Mouse (Mus musculus) heart, postnatal 0 days (tissue): Measurements from ENCODE around the gene Heca. TPM values are rescaled to one million over a fixed set of nuclear protein-coding genes. Genes with fewer than 3 reads are reported as not detected.

Experiments used
- ATAC-seq: fragments of 200-750 bp; cut with Nextera tagmentation; 2 replicates; pipeline ENCODE4 v1.8.0; 2017; ENCODE audit warnings: low read depth, moderate number of reproducible peaks, moderate library complexity; ENCODE audit not compliant: insufficient read depth
- DNase-seq: peaks from one replicate; pipeline ENCODE4 v3.0.0-alpha.2; 2016; ENCODE audit warnings: low spot score
- H3K27ac ChIP-seq: fragments of 300-500 bp; sonication (generic); 2 replicates; pipeline ENCODE4 v1.5.1; 2014; ENCODE audit warnings: low read depth, mild to moderate bottlenecking
- H3K27me3 ChIP-seq: fragments of 300-500 bp; sonication (generic); 2 replicates; pipeline ENCODE4 v1.6.1; 2014; ENCODE audit warnings: low read length, mixed read lengths; ENCODE audit not compliant: control insufficient read depth, insufficient read depth
- H3K36me3 ChIP-seq: fragments of 300-500 bp; sonication (generic); replicated peaks from 2 replicates; pipeline ENCODE4 v1.6.1; 2014; ENCODE audit warnings: low read length, mixed read lengths; ENCODE audit not compliant: control insufficient read depth, insufficient read depth
- H3K4me1 ChIP-seq: fragments of 300-500 bp; sonication (generic); 2 replicates; pipeline ENCODE4 v1.6.1; 2014; ENCODE audit warnings: antibody characterized with exemption; ENCODE audit not compliant: control insufficient read depth, insufficient read depth
- H3K4me2 ChIP-seq: fragments of 300-500 bp; sonication (generic); 2 replicates; pipeline ENCODE4 v1.6.1; 2014; ENCODE audit warnings: low read depth, mild to moderate bottlenecking, low read length, moderate library complexity
- H3K4me3 ChIP-seq: fragments of 300-500 bp; sonication (generic); 2 replicates; pipeline ENCODE4 v1.5.1; 2014; ENCODE audit warnings: low read depth, low read length
- H3K9ac ChIP-seq: fragments of 300-500 bp; sonication (generic); replicated peaks from 2 replicates; pipeline ENCODE4 v1.6.1; 2014; ENCODE audit warnings: low read depth, low read length, mixed read lengths
- H3K9me3 ChIP-seq: fragments of 300-500 bp; sonication (generic); replicated peaks from 2 replicates; pipeline ENCODE4 v1.6.1; 2016; ENCODE audit warnings: low read length; ENCODE audit not compliant: control insufficient read depth
- CTCF ChIP-seq: IDR thresholded peaks from 2 replicates; pipeline ENCODE4 v1.5.1; 2016; ENCODE audit warnings: antibody characterized with exemption, control low read depth, low read depth
- EP300 ChIP-seq: IDR thresholded peaks from 2 replicates; pipeline ENCODE4 v1.6.1; 2016; ENCODE audit warnings: antibody characterized with exemption, low read depth
- WGBS: fragments of 180-500 bp; shearing (Covaris S2); extraction: QIAGEN DNeasy Blood & Tissue Kit; methylation state at CpG from one replicate; pipeline ENCODE4 v1.1.7; 2014; 5-methylcytosine and 5-hydroxymethylcytosine counted together
- polyA plus RNA-seq: library from polyadenylated mRNA; unstranded; fragments of >200 nt; fragmentation: Nextera tagmentation; extraction: Ambion mirVana; gene quantifications from 2 replicates; pipeline ENCODE4 v1.2.1, GENCODE M21; 2015
- total RNA-seq: library from RNA; depleted of rRNA; stranded (reverse); fragments of >200 nt; gene quantifications from 2 replicates; pipeline ENCODE4 v1.2.3, GENCODE M21; 2014; ENCODE audit warnings: low replicate concordance

The Heca gene
- total and polyA plus RNA-seq, 2 experiments from 2014 or later, result 6.0 to 68.6 TPM

DNA sequence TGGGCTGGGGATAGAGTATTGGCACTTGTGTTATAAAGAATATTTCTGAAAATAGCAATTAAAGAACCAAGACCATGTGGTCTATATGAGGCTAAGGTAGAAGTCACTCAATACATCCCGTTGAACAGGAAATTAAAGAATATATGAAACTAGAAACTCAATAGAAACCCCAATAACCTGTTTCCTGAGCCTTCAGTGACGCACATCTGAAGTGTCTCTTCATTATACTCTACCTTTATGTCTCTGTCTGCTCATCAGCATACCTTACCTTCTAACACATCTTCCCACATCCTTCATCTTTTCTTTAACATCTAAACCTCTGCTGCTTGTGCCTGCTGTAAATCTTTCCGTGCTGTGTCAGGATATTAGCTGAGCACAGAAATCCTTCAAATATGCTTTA lies 67.8 kb downstream of the Heca start:
- no peak for DNase-seq
- no peaks in the 10 kb centered on the region for H3K27me3 ChIP-seq
- no peak overlapping the region for H3K4me3 ChIP-seq
- 84% methylated on average over 3 of the region's 3 CpGs for WGBS
- H3K4me2 ChIP-seq, result no peak overlapping the region
- H3K9ac ChIP-seq, result no peak overlapping the region
- H3K36me3 ChIP-seq, result no peaks in the 10 kb centered on the region
- ATAC-seq, result no peak
- TF ChIP-seq CTCF, result no peak
- TF ChIP-seq EP300, result no peak
- no peaks in the 10 kb centered on the region for H3K4me1 ChIP-seq
- H3K27ac ChIP-seq, result no peak overlapping the region
- no peaks in the 10 kb centered on the region for H3K9me3 ChIP-seq

DNA sequence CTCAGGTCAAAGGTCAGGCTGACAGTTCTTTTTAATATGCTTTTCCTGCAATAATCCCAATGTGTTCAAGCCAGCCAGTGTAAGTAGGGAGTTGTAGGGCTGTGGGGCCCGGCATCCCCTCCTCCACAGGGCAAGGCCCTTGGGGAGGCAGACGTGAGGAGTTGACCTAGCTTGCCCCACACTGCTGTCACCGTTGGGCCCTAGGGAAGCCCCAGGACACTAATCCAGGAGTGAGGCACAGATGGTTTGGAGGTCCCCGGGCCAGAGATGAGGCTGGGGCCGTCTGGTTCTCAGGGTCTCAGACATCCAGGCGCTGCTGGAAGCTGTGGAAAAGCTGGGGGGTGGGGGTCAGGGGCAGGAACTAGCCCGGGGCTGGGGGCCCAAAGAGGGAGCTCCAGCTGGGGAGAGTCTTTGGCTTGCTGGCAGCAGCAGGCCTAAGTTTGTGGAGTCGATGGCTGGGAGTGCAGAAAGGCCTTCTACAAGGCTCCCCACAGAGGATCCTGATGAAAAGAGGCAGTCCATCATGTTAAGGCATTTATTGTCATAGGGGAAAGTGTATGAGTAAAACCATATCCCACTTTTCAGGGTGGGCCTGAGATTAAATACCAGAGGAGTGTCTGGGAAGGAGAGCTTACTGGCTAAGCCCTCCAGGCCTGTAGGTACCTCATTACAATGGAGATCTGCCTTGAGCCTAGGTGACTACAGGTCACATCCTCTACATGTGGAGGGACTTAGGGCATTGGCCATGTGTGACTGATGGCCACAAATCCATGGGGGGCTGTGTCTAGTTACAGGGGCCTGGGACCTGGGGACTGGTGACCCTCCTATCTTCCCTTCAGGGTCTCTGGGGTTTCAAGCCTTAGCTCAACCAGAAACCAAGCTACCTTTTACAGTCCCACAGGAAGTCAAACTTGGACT lies 69.6 kb downstream of the Heca start:
- DNase-seq (no peak), ATAC-seq (no peak; the same call in 1 of the 2 replicates)
- H3K27ac ChIP-seq, result no peak overlapping the region
- H3K9me3 ChIP-seq, result no peaks in the 10 kb centered on the region
- no peak for TF ChIP-seq CTCF
- no peaks in the 10 kb centered on the region for H3K4me1 ChIP-seq
- no peaks in the 10 kb centered on the region for H3K36me3 ChIP-seq
- H3K4me2 ChIP-seq, result no peak overlapping the region
- WGBS, result 47% methylated on average over 8 of the region's 8 CpGs
- H3K4me3 ChIP-seq, result no peak overlapping the region
- H3K27me3 ChIP-seq, result no peaks in the 10 kb centered on the region
- no peak overlapping the region for H3K9ac ChIP-seq

GRCm38 (mm10) chr10:17869822-17870662 lies 77.8 kb downstream of the Heca start:
- Histone ChIP-seq H3K9me3 (no peaks in the 10 kb centered on the region), H3K4me1 (no peaks in the 10 kb centered on the region), H3K27me3 (no peaks in the 10 kb centered on the region), H3K36me3 (no peaks in the 10 kb centered on the region), H3K27ac (peak overlapping the region; percentile 15; the same call in 1 of the 2 replicates), H3K4me2 (no peak overlapping the region), H3K4me3 (no peak overlapping the region), H3K9ac (no peak overlapping the region)
- DNase-seq (peak; percentile 76), ATAC-seq (peak; percentile 92)
- peak; percentile 97 for TF ChIP-seq CTCF
- TF ChIP-seq EP300, result no peak
- 36% methylated on average over 5 of the region's 5 CpGs for WGBS

- no peak for DNase-seq
- no peak overlapping the region for H3K27ac ChIP-seq
These were observed 87.0 kb downstream of the Heca start for GRCm38 (mm10) chr10:17860701-17861480.

More at GRCm38 (mm10) chr10:17860701-17861480, 87.0 kb downstream of the Heca start:
- H3K4me3 ChIP-seq, result no peak overlapping the region
- no peak overlapping the region for H3K9ac ChIP-seq
- no peaks in the 10 kb centered on the region for H3K27me3 ChIP-seq
- whole genome bisulfite sequencing, result 73% methylated on average over 6 of the region's 6 CpGs
- H3K4me1 ChIP-seq, result no peaks in the 10 kb centered on the region
- no peak for ATAC-seq
- no peak for TF ChIP-seq CTCF
- TF ChIP-seq EP300, result no peak
- H3K36me3 ChIP-seq, result no peaks in the 10 kb centered on the region
- H3K9me3 ChIP-seq, result 0 out of 2 replicates have a peak, but pooled peaks cover 2% of the 10 kb centered on the region
- no peak overlapping the region for H3K4me2 ChIP-seq
